Mouse (Mus musculus) stomach, embryonic 16.5 days (tissue): ENCODE data around the gene Slc36a3. TPM values are rescaled to one million over a fixed set of nuclear protein-coding genes. Genes with fewer than 3 reads are reported as not detected.

ENCODE experiments used
- ATAC-seq: fragments of 200-750 bp; cut with Nextera tagmentation; 2 replicates; pipeline ENCODE4 v1.8.0; 2017; ENCODE audit warnings: moderate number of reproducible peaks, moderate TSS enrichment; ENCODE audit not compliant: insufficient read depth, low FRiP score
- H3K27ac ChIP-seq: fragments of 300-500 bp; sonication (generic); 2 replicates; pipeline ENCODE4 v1.5.1; 2014; ENCODE audit warnings: low read length
- H3K27me3 ChIP-seq: fragments of 300-500 bp; sonication (generic); 2 replicates; pipeline ENCODE4 v1.6.1; 2014; ENCODE audit warnings: low read length, control low read depth, mixed read lengths; ENCODE audit not compliant: control insufficient read depth, insufficient read depth
- H3K36me3 ChIP-seq: fragments of 300-500 bp; sonication (generic); 2 replicates; pipeline ENCODE4 v1.6.1; 2014; ENCODE audit warnings: low read length; ENCODE audit not compliant: control insufficient read depth, insufficient read depth
- H3K4me1 ChIP-seq: fragments of 300-500 bp; sonication (generic); 2 replicates; pipeline ENCODE4 v1.6.1; 2014; ENCODE audit warnings: low read length, control low read depth, mixed read lengths; ENCODE audit not compliant: control insufficient read depth, insufficient read depth
- H3K4me2 ChIP-seq: fragments of 300-500 bp; sonication (generic); 2 replicates; pipeline ENCODE4 v1.6.1; 2014; ENCODE audit warnings: low read depth, low read length, mixed read lengths
- H3K4me3 ChIP-seq: fragments of 300-500 bp; sonication (generic); replicated peaks from 2 replicates; pipeline ENCODE4 v1.5.1; 2014; ENCODE audit warnings: mild to moderate bottlenecking, low read length
- H3K9ac ChIP-seq: fragments of 300-500 bp; sonication (generic); 2 replicates; pipeline ENCODE4 v1.6.1; 2014; ENCODE audit warnings: low read length
- H3K9me3 ChIP-seq: fragments of 300-500 bp; sonication (generic); replicated peaks from 2 replicates; pipeline ENCODE4 v1.6.1; 2016; ENCODE audit warnings: low read length, control low read depth; ENCODE audit not compliant: control insufficient read depth
- WGBS: fragments of 180-500 bp; shearing (Covaris S2); extraction: QIAGEN DNeasy Blood & Tissue Kit; methylation state at CpG from one replicate; pipeline ENCODE4 v1.1.7; 2014; 5-methylcytosine and 5-hydroxymethylcytosine counted together
- polyA plus RNA-seq: library from polyadenylated mRNA; unstranded; fragments of >200 nt; fragmentation: Nextera tagmentation; extraction: Ambion mirVana; gene quantifications from 2 replicates; pipeline ENCODE4 v1.2.1, GENCODE M21; 2015

Gene Slc36a3
- polyA plus RNA-seq, 1 experiment from 2014 or later, result not detected

DNA sequence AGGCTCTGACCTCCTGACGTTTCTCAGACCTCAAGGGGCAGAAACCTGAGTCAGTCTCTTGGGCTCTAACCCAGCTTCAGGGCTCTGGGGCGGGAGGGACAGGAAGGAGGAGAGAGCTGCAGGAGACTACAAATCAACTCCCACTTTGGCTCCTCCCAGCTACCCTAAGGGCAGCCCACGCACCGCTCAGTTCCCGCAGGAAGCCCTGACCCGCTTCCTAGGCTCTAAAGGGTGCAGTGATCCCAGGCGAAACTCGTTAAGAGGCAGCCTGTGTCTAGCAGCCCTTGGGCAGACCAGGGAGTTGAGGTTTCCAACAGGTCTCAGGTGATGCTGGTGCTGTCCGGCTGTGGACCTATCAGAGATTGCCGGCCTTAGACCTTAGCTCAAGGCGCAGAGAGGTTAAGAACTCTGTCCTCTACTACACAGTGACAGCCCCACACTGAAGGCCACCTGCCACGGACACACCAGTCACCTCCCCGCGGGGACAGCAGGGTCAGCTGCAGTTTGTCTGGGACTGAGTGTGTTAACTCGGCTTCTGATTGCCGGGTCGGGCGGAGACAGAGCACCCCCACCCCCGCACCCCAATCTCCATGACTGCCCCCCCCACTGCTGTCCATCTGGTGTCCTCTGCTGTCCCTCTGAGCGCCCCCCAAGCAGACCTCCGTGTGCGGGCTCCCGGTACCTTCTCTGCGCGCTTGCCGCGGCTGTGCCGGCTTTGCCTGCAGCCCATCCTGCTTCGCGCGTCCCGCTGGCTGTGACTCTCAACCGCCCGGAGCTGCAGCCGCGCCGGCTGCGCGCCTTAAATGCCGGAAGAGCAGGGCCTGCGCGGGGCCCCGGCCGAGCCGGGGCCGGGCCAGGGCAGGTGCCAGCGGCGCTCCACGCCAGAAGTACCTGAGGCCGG, 73.9 kb downstream of the Slc36a3 start, which contains the start of gene Ccdc69:
TSS of gene Ccdc69 (minus strand) at position 801 of the 901 bp plus-strand sequence.
- under 1% methylated on average over 50 of the region's 50 CpGs for WGBS
- Histone ChIP-seq H3K27me3 (no peaks in the 10 kb centered on the region), H3K9ac (peak within 1 kb of the TSS; percentile 70), H3K4me1 (no peaks in the 10 kb centered on the region), H3K27ac (peak within 1 kb of the TSS; percentile 21; the same call in 1 of the 2 replicates), H3K4me3 (peak within 1 kb of the TSS; percentile 54), H3K36me3 (no peaks in the 10 kb centered on the region), H3K4me2 (peak within 1 kb of the TSS; percentile 96), H3K9me3 (no peaks in the 10 kb centered on the region)
- ATAC-seq, result peak; percentile 73

DNA sequence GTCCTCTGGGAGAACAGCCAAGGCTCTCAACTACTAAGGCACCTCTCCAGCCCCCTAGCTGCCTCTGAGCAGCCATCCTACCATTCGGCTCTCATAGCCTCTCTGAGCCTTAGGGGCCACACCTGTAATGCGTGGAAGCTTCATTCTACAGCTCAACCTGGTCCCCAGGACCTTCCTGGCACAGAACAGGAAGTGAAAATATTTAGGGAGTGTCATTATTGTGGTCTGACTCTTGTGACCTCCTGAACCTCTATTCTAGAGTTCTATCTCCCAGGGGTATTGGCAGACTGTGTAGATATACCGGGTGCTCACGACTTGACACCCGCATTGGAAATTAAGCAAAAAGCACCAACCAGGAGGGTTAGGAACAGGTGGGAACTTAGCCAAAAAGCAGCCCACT, 75.3 kb downstream of the Slc36a3 start:
- H3K9ac ChIP-seq, result no peak overlapping the region
- H3K4me2 ChIP-seq, result no peak overlapping the region
- H3K36me3 ChIP-seq, result no peaks in the 10 kb centered on the region
- H3K4me1 ChIP-seq, result no peaks in the 10 kb centered on the region
- H3K4me3 ChIP-seq, result no peak overlapping the region
- no peaks in the 10 kb centered on the region for H3K27me3 ChIP-seq
- no peak for ATAC-seq
- no peak overlapping the region for H3K27ac ChIP-seq
- 88% methylated on average over 5 of the region's 5 CpGs for WGBS
- no peaks in the 10 kb centered on the region for H3K9me3 ChIP-seq

DNA sequence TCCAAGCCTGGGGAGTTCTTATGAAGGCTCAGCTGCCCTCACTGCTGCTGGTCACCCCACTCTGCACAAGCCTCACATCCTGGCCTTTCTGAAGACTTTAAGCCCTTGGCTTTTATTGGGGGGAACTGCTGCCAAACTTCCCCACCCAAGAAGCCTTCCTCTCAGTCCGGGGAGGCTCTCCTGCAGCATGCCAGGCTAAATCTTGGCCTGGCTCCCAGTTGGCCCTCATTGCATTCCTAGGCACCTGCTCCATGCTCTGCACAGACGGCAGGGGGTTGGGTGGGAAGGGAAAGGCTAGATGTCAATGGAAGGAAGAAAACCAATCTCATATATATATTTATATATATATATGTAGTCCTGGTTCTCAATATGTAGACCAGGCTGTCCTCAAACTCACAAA, 75.9 kb downstream of the Slc36a3 start:
- Histone ChIP-seq H3K4me3 (no peak overlapping the region), H3K9me3 (no peaks in the 10 kb centered on the region), H3K36me3 (no peaks in the 10 kb centered on the region), H3K4me1 (no peaks in the 10 kb centered on the region), H3K4me2 (no peak overlapping the region), H3K27ac (no peak overlapping the region), H3K9ac (no peak overlapping the region), H3K27me3 (no peaks in the 10 kb centered on the region)
- WGBS, result 43% methylated on average over 2 of the region's 2 CpGs
- ATAC-seq, result no peak

Other genes with a start within 250 kb of the Slc36a3 start
- gene Gpx3, start 249.3 kb downstream of the Slc36a3 start, polyA plus RNA-seq, result 174 and 187 TPM in 2 replicates
- 21.3 and 23.1 TPM in 2 replicates for gene Tnip1, start 188.8 kb downstream of the Slc36a3 start, polyA plus RNA-seq
- gene Anxa6, start 118.3 kb downstream of the Slc36a3 start, polyA plus RNA-seq, result 364 and 365 TPM in 2 replicates
- 3.5 and 3.7 TPM in 2 replicates for gene Ccdc69, start 73.6 kb downstream of the Slc36a3 start, polyA plus RNA-seq
- 26.5 and 28.8 TPM in 2 replicates for gene Gm2a, start 53.6 kb downstream of the Slc36a3 start, polyA plus RNA-seq
- 1.3 and 2.0 TPM in 2 replicates for gene Slc36a2, start 33.4 kb upstream of the Slc36a3 start, polyA plus RNA-seq
- gene Slc36a1, start 52.6 kb upstream of the Slc36a3 start, polyA plus RNA-seq, result 1.9 and 2.3 TPM in 2 replicates
- gene Fat2, start 184.9 kb upstream of the Slc36a3 start, polyA plus RNA-seq, result 0.97 and 1.2 TPM in 2 replicates